Mouse (Mus musculus) midbrain, postnatal 0 days (tissue): ENCODE results near the gene Xpr1. TPM values are rescaled to one million over a fixed set of nuclear protein-coding genes. Genes with fewer than 3 reads are reported as not detected.

Experiments
- ATAC-seq: fragments of 200-750 bp; cut with Nextera tagmentation; 2 replicates; pipeline ENCODE4 v1.8.0; 2017; ENCODE audit warnings: moderate number of reproducible peaks, mild to moderate bottlenecking, moderate TSS enrichment, moderate library complexity; ENCODE audit not compliant: low FRiP score
- DNase-seq: peaks from one replicate; pipeline ENCODE4 v3.0.0-alpha.2; 2015; ENCODE audit warnings: low spot score
- H3K27ac ChIP-seq: fragments of 300-500 bp; sonication (generic); 2 replicates; pipeline ENCODE4 v1.5.1; 2014; ENCODE audit warnings: low read depth, mild to moderate bottlenecking, low read length, mixed read lengths
- H3K27me3 ChIP-seq: fragments of 300-500 bp; sonication (generic); 2 replicates; pipeline ENCODE4 v1.6.1; 2014; ENCODE audit warnings: low read length, control low read depth, mixed read lengths; ENCODE audit not compliant: insufficient read depth
- H3K36me3 ChIP-seq: fragments of 300-500 bp; sonication (generic); 2 replicates; pipeline ENCODE4 v1.6.1; 2014; ENCODE audit warnings: low read length, control low read depth, mixed read lengths; ENCODE audit not compliant: insufficient read depth
- H3K4me1 ChIP-seq: fragments of 300-500 bp; sonication (generic); 2 replicates; pipeline ENCODE4 v1.6.1; 2014; ENCODE audit warnings: mild to moderate bottlenecking, control low read depth, antibody characterized with exemption, low read length, mixed read lengths; ENCODE audit not compliant: insufficient read depth
- H3K4me2 ChIP-seq: fragments of 300-500 bp; sonication (generic); 2 replicates; pipeline ENCODE4 v1.6.1; 2014; ENCODE audit warnings: low read depth, mild to moderate bottlenecking, low read length, mixed read lengths; ENCODE audit not compliant: poor library complexity, severe bottlenecking
- H3K4me3 ChIP-seq: fragments of 300-500 bp; sonication (generic); 2 replicates; pipeline ENCODE4 v1.5.1; 2014; ENCODE audit warnings: low read depth, mild to moderate bottlenecking, low read length, moderate library complexity
- H3K9ac ChIP-seq: fragments of 300-500 bp; sonication (generic); replicated peaks from 2 replicates; pipeline ENCODE4 v1.6.1; 2014; ENCODE audit warnings: mild to moderate bottlenecking, low read length, moderate library complexity, mixed read lengths; ENCODE audit not compliant: poor library complexity, severe bottlenecking
- H3K9me3 ChIP-seq: fragments of 300-500 bp; sonication (generic); 2 replicates; pipeline ENCODE4 v1.6.1; 2016; ENCODE audit warnings: low read length, control low read depth
- CTCF ChIP-seq: IDR thresholded peaks from 2 replicates; pipeline ENCODE4 v1.5.1; 2016; ENCODE audit warnings: antibody characterized with exemption, mild to moderate bottlenecking
- WGBS: fragments of 180-500 bp; shearing (Covaris S2); extraction: QIAGEN DNeasy Blood & Tissue Kit; methylation state at CpG from one replicate; pipeline ENCODE4 v1.1.7; 2014; 5-methylcytosine and 5-hydroxymethylcytosine counted together
- polyA plus RNA-seq: library from polyadenylated mRNA; unstranded; fragments of >200 nt; fragmentation: Nextera tagmentation; extraction: Ambion mirVana; gene quantifications from 2 replicates; pipeline ENCODE4 v1.2.1, GENCODE M21; 2015
- total RNA-seq: library from RNA; depleted of rRNA; stranded (reverse); fragments of >200 nt; gene quantifications from 2 replicates; pipeline ENCODE4 v1.2.3, GENCODE M21; 2014

The Xpr1 gene
- total and polyA plus RNA-seq, 2 experiments from 2014 or later: 38.3 to 177 TPM

DNA sequence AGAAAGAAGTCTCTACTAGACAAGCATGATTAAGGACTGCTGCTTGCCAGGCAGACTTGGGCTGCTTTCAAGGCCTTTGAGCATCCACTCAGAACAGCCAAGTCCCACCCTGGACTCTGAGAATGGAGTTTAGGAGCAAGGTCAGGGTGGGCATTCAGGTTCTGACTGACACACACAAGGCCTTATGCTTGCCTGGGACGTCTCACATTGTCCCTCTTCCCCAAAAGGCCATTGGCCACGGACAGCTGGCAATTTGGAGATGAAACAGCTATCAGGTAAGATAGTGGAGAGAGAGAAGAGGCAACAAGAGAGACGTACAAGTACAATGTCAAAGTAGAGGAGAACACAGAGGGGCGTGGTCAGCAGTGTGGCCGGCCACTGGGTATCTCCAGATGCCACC is 165.6 kb downstream of the Xpr1 start:
- no peak overlapping the region for H3K4me2 ChIP-seq
- ATAC-seq: no peak

DNA sequence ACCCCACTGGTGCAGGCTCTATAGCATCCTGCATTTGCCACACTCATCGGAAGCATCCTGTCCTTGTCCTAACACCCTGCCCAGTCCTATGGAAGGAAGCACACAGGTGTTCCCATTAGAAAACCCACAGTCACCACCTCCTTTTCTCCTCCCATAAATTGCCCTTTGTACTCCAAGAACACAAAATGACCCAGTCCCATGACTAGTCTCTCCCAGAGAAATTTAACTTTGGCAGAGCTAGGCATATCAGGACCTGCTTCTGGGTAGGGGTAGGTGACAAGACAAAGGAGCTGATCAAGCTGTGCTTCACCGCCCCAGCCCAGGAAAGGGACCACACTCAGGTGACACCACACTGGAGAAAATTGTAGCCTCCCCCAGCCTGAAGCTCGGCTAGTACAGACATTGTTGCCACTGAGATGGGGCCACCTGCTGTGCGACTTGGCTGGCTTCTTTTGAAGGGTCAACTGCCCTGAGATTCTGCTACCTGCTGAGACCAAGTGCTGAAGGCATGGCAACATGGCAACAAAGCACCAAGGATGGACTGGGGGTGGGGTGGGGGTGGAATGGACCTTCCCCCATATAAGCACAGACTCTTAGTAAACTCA is 166.6 kb downstream of the Xpr1 start:
- H3K27ac ChIP-seq: no peak overlapping the region
- no peak for TF ChIP-seq CTCF
- no peaks in the 10 kb centered on the region for H3K4me1 ChIP-seq
- no peaks in the 10 kb centered on the region for H3K9me3 ChIP-seq
- no peak overlapping the region for H3K9ac ChIP-seq
- H3K27me3 ChIP-seq: 0 out of 2 replicates have a peak, but pooled peaks cover 1% of the 10 kb centered on the region
- H3K4me2 ChIP-seq: no peak overlapping the region
- H3K4me3 ChIP-seq: no peak overlapping the region
- ATAC-seq (no peak), DNase-seq (no peak)
- 43% methylated on average over 4 of the region's 4 CpGs for WGBS
- no peaks in the 10 kb centered on the region for H3K36me3 ChIP-seq

More for the DNA sequence above, 165.6 kb downstream of the Xpr1 start:
- Histone ChIP-seq H3K27ac (no peak overlapping the region), H3K4me1 (no peaks in the 10 kb centered on the region), H3K36me3 (no peaks in the 10 kb centered on the region), H3K9me3 (no peaks in the 10 kb centered on the region), H3K4me3 (no peak overlapping the region), H3K9ac (no peak overlapping the region), H3K27me3 (no peaks in the 10 kb centered on the region)
- WGBS: 77% methylated on average over 5 of the region's 5 CpGs
- no peak for DNase-seq
- TF ChIP-seq CTCF: no peak

DNA sequence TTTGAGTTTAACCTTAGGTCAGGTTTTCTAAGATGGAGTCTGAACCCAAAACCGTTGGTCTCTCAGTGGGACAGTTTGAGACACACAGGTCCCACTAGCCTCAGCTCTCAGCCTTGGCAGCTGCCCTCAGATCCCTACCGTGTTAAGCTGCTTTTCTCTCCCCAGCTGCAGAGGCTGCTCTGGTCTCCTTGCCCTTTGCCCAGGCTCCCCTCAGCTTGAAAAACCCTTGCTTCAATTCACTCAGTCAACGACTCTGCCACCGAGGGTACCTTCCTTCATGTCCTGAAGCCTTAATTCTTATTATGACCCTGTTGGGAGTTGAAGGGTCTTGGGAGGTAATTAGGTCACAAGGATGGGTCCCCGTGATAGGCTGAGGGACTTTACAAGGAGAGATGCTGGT is 167.3 kb downstream of the Xpr1 start:
- Histone ChIP-seq H3K4me2 (no peak overlapping the region), H3K4me3 (no peak overlapping the region), H3K27me3 (peaks cover 9% of the 10 kb centered on the region; the same call in 1 of the 2 replicates), H3K9me3 (no peaks in the 10 kb centered on the region), H3K4me1 (no peaks in the 10 kb centered on the region), H3K9ac (no peak overlapping the region), H3K36me3 (no peaks in the 10 kb centered on the region), H3K27ac (no peak overlapping the region)
- DNase-seq: no peak
- ATAC-seq: no peak
- WGBS: 36% methylated on average over 5 of the region's 5 CpGs
- TF ChIP-seq CTCF: no peak

GRCm38 (mm10) chr1:155248041-155248440 is 169.2 kb downstream of the Xpr1 start:
- Histone ChIP-seq H3K36me3 (no peaks in the 10 kb centered on the region), H3K4me3 (no peak overlapping the region), H3K27ac (no peak overlapping the region), H3K27me3 (peaks cover 14% of the 10 kb centered on the region; the same call in 1 of the 2 replicates), H3K4me1 (no peaks in the 10 kb centered on the region), H3K9ac (no peak overlapping the region), H3K4me2 (no peak overlapping the region), H3K9me3 (no peaks in the 10 kb centered on the region)
- ATAC-seq: no peak
- 83% methylated on average over 5 of the region's 5 CpGs for WGBS
- no peak for TF ChIP-seq CTCF
- no peak for DNase-seq

GRCm38 (mm10) chr1:155247441-155247840 is 169.8 kb downstream of the Xpr1 start:
- H3K27ac ChIP-seq: no peak overlapping the region
- peaks cover 14% of the 10 kb centered on the region; the same call in 1 of the 2 replicates for H3K27me3 ChIP-seq
- no peak for TF ChIP-seq CTCF
- DNase-seq (no peak), ATAC-seq (no peak)
- no peak overlapping the region for H3K4me2 ChIP-seq
- H3K4me3 ChIP-seq: no peak overlapping the region
- H3K4me1 ChIP-seq: no peaks in the 10 kb centered on the region
- no peak overlapping the region for H3K9ac ChIP-seq
- no peaks in the 10 kb centered on the region for H3K36me3 ChIP-seq
- WGBS: 51% methylated on average over 5 of the region's 5 CpGs
- no peaks in the 10 kb centered on the region for H3K9me3 ChIP-seq

DNA sequence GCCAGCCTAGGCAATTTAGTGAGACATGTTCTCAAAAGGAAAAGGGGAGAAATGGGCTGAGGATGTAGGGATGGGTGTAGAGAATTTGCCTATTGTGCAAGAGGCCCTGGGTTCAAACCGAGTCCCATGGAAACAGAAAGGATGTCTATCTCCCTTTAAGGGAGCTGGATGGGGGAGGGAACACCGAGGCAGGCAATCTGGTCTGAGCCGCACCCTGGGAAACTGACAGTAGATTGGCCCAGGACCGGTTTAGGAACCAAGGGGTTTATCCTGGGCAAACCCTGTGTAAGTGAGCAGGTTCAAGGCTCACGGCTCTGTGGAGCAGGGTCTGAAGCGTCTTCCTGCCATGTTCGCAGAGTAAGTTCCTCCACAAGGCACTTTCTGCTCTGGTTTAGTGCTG is 171.7 kb downstream of the Xpr1 start:
- peaks cover 14% of the 10 kb centered on the region; the same call in 1 of the 2 replicates for H3K27me3 ChIP-seq
- ATAC-seq: no peak

More for the DNA sequence above, 171.7 kb downstream of the Xpr1 start:
- Histone ChIP-seq H3K4me2 (no peak overlapping the region), H3K36me3 (no peaks in the 10 kb centered on the region), H3K9me3 (no peaks in the 10 kb centered on the region), H3K27ac (no peak overlapping the region), H3K9ac (no peak overlapping the region), H3K4me3 (no peak overlapping the region), H3K4me1 (no peaks in the 10 kb centered on the region)
- no peak for DNase-seq
- 67% methylated on average over 7 of the region's 7 CpGs for WGBS
- no peak for TF ChIP-seq CTCF
